Mouse (Mus musculus) lung, adult 2 months (tissue): ENCODE measurements around the gene Lhpp.

Experiments
- CTCF ChIP-seq: fragments of 200-500 bp; IDR thresholded peaks from 2 replicates; pipeline ENCODE4 v1.5.1; 2011; ENCODE audit warnings: mild to moderate bottlenecking, low read length, control low read depth; ENCODE audit not compliant: insufficient read depth
- POLR2A ChIP-seq: fragments of 200-500 bp; IDR thresholded peaks from 2 replicates; pipeline ENCODE4 v1.6.1; 2011; ENCODE audit warnings: low read depth, mild to moderate bottlenecking, control low read depth, low read length, borderline replicate concordance; ENCODE audit errors: extremely low read depth

- no peak for TF ChIP-seq CTCF
- no peak for TF ChIP-seq POLR2A
These were observed 123.8 kb downstream of the Lhpp start for GRCm38 (mm10) chr7:132734222-132734621.
